Mouse (Mus musculus): ENCODE measurements around the gene Haus8. TPM values are rescaled to one million over a fixed set of nuclear protein-coding genes. Genes with fewer than 3 reads are reported as not detected.
"Not testable (repeated sequence)": the region's sequence is repeated elsewhere in the genome, so short reads cannot be mapped to it uniquely, and the experiment has no call there.

Haus8 gene
- polyA plus RNA-seq, 1 experiment from 2014 or later: 52.0 TPM

DNA sequence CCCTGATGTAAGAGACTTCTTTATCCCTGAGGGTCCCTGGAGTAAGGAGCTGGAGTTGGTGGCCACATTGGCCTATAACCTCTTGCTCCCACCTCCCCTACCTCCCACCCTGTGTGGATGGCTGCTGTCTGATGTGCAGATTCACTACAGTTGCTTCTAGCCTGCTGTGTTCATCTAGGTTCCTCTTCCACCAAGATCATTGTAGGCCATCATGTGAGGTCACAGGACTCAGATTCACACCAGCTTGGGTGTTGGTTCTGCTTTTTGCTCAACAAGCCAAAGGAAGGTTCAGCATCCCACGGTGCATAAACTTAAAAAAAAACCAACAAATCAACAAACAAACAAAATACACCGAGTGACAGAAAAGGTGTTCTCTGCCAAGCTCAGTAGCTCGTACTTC lies 21.2 kb upstream of the Haus8 start:
- not testable (repeated sequence) for H3K4me1 ChIP-seq (ENCODE audit: control insufficient read depth, insufficient read depth, low read length); ATAC-seq (ENCODE audit: low FRiP score, low TSS enrichment); H3K27me3 ChIP-seq (ENCODE audit: control insufficient read depth, insufficient read depth, low read length); H3K27ac ChIP-seq (replicated peaks; ENCODE audit: low read depth, low read length); H3K9ac ChIP-seq (replicated peaks; ENCODE audit: low read length); DNase-seq; H3K4me3 ChIP-seq (replicated peaks; ENCODE audit: low read depth, low read length); H3K4me2 ChIP-seq (ENCODE audit: low read length); H3K9me3 ChIP-seq (ENCODE audit: control insufficient read depth, low read length)
- 98% methylated on average over 3 of the region's 3 CpGs for WGBS
- H3K36me3 ChIP-seq (ENCODE audit: control insufficient read depth, insufficient read depth, low read length): peaks cover 46% of the 10 kb centered on the region

DNA sequence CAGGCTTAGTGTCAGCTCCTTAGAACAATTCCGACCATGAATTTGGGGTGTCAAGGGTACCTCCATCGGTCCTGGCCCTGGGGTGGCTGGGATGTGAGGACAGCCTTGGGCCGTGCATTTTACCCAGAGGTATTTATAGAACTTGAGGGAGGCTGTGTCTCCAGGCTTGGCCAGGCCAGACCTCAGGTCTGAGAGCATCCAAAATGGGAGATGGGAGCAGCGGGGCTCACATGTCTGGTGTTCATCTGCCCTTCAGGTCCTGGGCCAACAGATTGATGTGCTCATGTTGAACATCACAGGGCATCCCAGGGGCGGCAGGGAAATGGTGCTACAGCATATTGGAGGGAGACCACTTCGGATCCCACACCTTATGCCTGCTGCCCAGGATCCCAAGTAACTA lies 18.6 kb upstream of the Haus8 start:
- Histone ChIP-seq H3K36me3 (ENCODE audit: control insufficient read depth, insufficient read depth, low read length) (peaks cover 36% of the 10 kb centered on the region), H3K27me3 (ENCODE audit: control insufficient read depth, insufficient read depth, low read length) (no peaks in the 10 kb centered on the region), H3K9me3 (ENCODE audit: control insufficient read depth, low read length) (no peaks in the 10 kb centered on the region), H3K4me2 (ENCODE audit: low read length) (no peak overlapping the region), H3K9ac (replicated peaks; ENCODE audit: low read length) (no peak overlapping the region), H3K27ac (replicated peaks; ENCODE audit: low read depth, low read length) (no peak overlapping the region), H3K4me1 (ENCODE audit: control insufficient read depth, insufficient read depth, low read length) (no peaks in the 10 kb centered on the region), H3K4me3 (replicated peaks; ENCODE audit: low read depth, low read length) (no peak overlapping the region)
- ATAC-seq (ENCODE audit: low FRiP score, low TSS enrichment) (no peak), DNase-seq (no peak)
- 95% methylated on average over 6 of the region's 6 CpGs for WGBS

DNA sequence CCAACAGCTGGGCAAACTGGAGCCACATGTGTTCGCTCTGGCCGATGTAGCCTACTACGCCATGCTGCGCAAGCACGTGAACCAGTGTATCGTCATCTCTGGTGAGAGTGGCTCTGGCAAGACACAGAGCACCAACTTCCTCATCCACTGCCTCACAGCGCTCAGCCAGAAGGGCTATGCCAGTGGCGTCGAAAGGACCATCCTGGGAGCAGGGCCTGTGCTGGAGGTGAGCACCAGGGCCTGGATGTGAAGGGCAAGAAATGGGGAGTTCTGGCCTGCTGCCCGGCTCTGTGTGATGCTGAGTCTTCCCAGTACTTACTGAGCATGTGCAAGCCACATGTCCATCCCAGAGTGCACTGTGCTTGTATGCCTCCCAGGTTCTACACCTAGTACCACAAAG lies 18.2 kb upstream of the Haus8 start:
- Histone ChIP-seq H3K4me3 (replicated peaks; ENCODE audit: low read depth, low read length) (no peak overlapping the region), H3K9ac (replicated peaks; ENCODE audit: low read length) (no peak overlapping the region), H3K36me3 (ENCODE audit: control insufficient read depth, insufficient read depth, low read length) (peaks cover 36% of the 10 kb centered on the region), H3K4me2 (ENCODE audit: low read length) (no peak overlapping the region), H3K4me1 (ENCODE audit: control insufficient read depth, insufficient read depth, low read length) (no peaks in the 10 kb centered on the region), H3K27me3 (ENCODE audit: control insufficient read depth, insufficient read depth, low read length) (no peaks in the 10 kb centered on the region), H3K27ac (replicated peaks; ENCODE audit: low read depth, low read length) (no peak overlapping the region), H3K9me3 (ENCODE audit: control insufficient read depth, low read length) (no peaks in the 10 kb centered on the region)
- ATAC-seq (ENCODE audit: low FRiP score, low TSS enrichment) (no peak), DNase-seq (no peak)
- 98% methylated on average over 10 of the region's 10 CpGs for WGBS

DNA sequence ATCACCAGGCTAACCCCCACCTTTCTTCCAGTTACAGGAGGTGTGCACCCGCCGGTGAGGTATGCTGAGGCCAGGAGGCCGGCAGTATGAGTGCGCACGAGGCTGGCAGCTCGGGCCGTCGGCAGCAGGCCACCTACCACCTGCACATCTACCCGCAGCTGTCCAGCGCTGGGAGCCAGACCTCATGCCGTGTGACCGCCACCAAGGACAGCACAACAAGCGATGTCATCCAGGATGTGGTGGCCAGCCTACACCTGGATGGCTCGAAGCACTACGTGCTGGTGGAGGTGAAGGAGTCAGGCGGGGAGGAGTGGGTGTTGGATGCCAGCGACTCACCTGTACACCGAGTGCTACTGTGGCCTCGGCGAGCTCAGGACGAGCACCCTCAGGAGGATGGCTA lies 17.5 kb upstream of the Haus8 start:
- no peak for DNase-seq
- H3K4me3 ChIP-seq (replicated peaks; ENCODE audit: low read depth, low read length): no peak overlapping the region
- no peak for ATAC-seq (ENCODE audit: low FRiP score, low TSS enrichment)
- WGBS: 95% methylated on average over 21 of the region's 21 CpGs
- H3K4me1 ChIP-seq (ENCODE audit: control insufficient read depth, insufficient read depth, low read length): no peaks in the 10 kb centered on the region
- H3K36me3 ChIP-seq (ENCODE audit: control insufficient read depth, insufficient read depth, low read length): peaks cover 35% of the 10 kb centered on the region
- H3K9me3 ChIP-seq (ENCODE audit: control insufficient read depth, low read length): no peaks in the 10 kb centered on the region
- H3K4me2 ChIP-seq (ENCODE audit: low read length): no peak overlapping the region
- H3K27ac ChIP-seq (replicated peaks; ENCODE audit: low read depth, low read length): no peak overlapping the region
- H3K9ac ChIP-seq (replicated peaks; ENCODE audit: low read length): no peak overlapping the region
- no peaks in the 10 kb centered on the region for H3K27me3 ChIP-seq (ENCODE audit: control insufficient read depth, insufficient read depth, low read length)

DNA sequence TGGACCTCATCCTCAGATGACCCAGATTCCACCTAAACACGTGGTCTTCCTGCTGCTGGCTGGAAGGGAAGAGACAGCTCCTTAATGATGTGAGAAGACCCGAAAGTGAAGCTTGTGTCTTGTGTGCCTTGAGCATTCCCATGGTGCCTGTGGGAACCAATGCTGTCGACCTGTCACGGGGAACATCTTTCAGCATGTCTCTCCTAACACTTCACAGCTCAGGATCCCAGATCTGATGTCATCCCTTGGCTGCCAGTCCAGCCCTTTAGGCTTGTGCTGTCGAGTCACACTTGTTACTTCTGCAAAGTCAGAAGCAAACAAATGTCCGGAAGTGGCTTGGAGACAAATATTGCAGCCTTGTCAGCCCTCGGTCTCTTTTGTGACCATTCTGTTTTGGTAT lies 16.4 kb upstream of the Haus8 start:
- no peaks in the 10 kb centered on the region for H3K9me3 ChIP-seq (ENCODE audit: control insufficient read depth, low read length)
- H3K4me2 ChIP-seq (ENCODE audit: low read length): no peak overlapping the region
- ATAC-seq (ENCODE audit: low FRiP score, low TSS enrichment) (no peak), DNase-seq (no peak)
- H3K4me3 ChIP-seq (replicated peaks; ENCODE audit: low read depth, low read length): no peak overlapping the region
- H3K27ac ChIP-seq (replicated peaks; ENCODE audit: low read depth, low read length): no peak overlapping the region
- H3K9ac ChIP-seq (replicated peaks; ENCODE audit: low read length): no peak overlapping the region
- peaks cover 26% of the 10 kb centered on the region for H3K36me3 ChIP-seq (ENCODE audit: control insufficient read depth, insufficient read depth, low read length)
- 92% methylated on average over 7 of the region's 7 CpGs for WGBS
- H3K4me1 ChIP-seq (ENCODE audit: control insufficient read depth, insufficient read depth, low read length): no peaks in the 10 kb centered on the region
- H3K27me3 ChIP-seq (ENCODE audit: control insufficient read depth, insufficient read depth, low read length): no peaks in the 10 kb centered on the region

DNA sequence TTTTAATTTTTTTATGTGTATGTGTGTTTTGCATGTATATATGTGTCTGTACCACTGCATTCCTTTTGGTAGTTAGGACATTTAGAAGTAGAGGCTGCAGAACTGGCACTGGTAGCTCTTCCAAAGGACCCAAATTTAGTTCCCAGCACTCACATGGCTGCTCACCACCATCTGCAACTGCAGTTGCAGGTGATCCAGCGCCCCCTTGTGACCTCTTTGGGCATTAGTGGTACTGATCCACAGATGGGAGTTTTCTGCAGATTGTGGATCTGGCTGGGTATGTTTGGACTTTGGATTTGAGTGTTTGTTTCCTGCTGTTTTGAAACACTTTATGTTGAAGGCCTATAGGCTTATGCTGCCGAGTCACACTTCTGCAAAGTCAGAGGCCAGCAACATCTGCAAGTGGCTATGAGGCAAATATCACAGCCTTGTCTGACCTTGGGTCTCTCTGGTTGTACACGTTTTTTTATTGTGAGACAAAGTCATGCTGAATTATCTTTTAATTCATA lies 15.8 kb upstream of the Haus8 start:
- no peaks in the 10 kb centered on the region for H3K4me1 ChIP-seq (ENCODE audit: control insufficient read depth, insufficient read depth, low read length)
- H3K4me3 ChIP-seq (replicated peaks; ENCODE audit: low read depth, low read length): no peak overlapping the region
- 55% methylated on average over 3 of the region's 3 CpGs for WGBS
- H3K4me2 ChIP-seq (ENCODE audit: low read length): no peak overlapping the region
- no peak overlapping the region for H3K27ac ChIP-seq (replicated peaks; ENCODE audit: low read depth, low read length)
- no peaks in the 10 kb centered on the region for H3K9me3 ChIP-seq (ENCODE audit: control insufficient read depth, low read length)
- no peak for DNase-seq
- peaks cover 26% of the 10 kb centered on the region for H3K36me3 ChIP-seq (ENCODE audit: control insufficient read depth, insufficient read depth, low read length)
- ATAC-seq (ENCODE audit: low FRiP score, low TSS enrichment): no peak
- H3K27me3 ChIP-seq (ENCODE audit: control insufficient read depth, insufficient read depth, low read length): no peaks in the 10 kb centered on the region
- H3K9ac ChIP-seq (replicated peaks; ENCODE audit: low read length): no peak overlapping the region

DNA sequence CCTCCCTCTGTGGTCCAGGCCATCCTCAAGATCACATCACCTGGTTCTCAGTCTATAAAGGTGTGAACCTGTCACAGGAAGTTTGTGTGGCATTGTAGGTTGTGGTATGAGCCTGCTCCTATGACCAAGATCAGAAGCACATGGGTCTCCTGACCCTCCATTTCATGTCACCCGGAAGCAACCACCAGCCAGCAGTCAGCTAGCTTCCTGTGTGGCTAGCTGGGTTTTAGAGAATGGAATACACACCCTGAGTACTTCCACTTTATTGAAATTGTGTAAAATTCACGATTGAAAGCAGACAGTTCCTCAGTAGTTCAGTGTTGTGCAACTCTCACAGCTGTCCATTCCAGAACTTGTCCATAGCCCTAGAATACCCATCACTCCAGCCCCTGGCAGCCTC lies 13.5 kb upstream of the Haus8 start:
- ATAC-seq (ENCODE audit: low FRiP score, low TSS enrichment); H3K4me2 ChIP-seq (ENCODE audit: low read length); DNase-seq; H3K4me1 ChIP-seq (ENCODE audit: control insufficient read depth, insufficient read depth, low read length); H3K27me3 ChIP-seq (ENCODE audit: control insufficient read depth, insufficient read depth, low read length); H3K27ac ChIP-seq (replicated peaks; ENCODE audit: low read depth, low read length); H3K4me3 ChIP-seq (replicated peaks; ENCODE audit: low read depth, low read length); H3K9me3 ChIP-seq (ENCODE audit: control insufficient read depth, low read length); H3K9ac ChIP-seq (replicated peaks; ENCODE audit: low read length): not testable (repeated sequence)
- peaks cover 20% of the 10 kb centered on the region for H3K36me3 ChIP-seq (ENCODE audit: control insufficient read depth, insufficient read depth, low read length)
- WGBS: 94% methylated on average over 2 of the region's 2 CpGs

DNA sequence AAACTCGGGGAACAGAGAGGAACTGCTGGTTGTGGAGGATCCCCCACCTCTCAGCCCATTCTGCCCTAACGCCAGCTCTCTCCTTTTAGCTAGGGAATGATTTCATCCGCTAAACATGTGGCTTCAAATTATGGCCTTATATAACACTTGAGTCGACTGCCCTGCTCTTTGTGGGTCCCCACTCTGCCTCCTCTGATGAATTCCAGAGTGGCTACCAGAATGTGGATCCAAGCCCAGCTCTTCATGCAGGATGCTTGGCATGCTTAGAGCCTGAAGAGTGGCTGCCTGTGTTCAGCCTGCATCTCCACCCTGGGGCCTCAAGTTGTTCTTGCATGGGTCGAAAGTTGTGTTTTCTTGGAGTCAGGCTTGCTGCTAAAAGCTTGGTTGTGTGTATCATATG lies 9.9 kb upstream of the Haus8 start:
- Histone ChIP-seq H3K4me1 (ENCODE audit: control insufficient read depth, insufficient read depth, low read length) (no peaks in the 10 kb centered on the region), H3K27ac (replicated peaks; ENCODE audit: low read depth, low read length) (no peak overlapping the region), H3K9ac (replicated peaks; ENCODE audit: low read length) (no peak overlapping the region), H3K4me3 (replicated peaks; ENCODE audit: low read depth, low read length) (no peak overlapping the region), H3K4me2 (ENCODE audit: low read length) (no peak overlapping the region), H3K36me3 (ENCODE audit: control insufficient read depth, insufficient read depth, low read length) (no peaks in the 10 kb centered on the region), H3K27me3 (ENCODE audit: control insufficient read depth, insufficient read depth, low read length) (no peaks in the 10 kb centered on the region), H3K9me3 (ENCODE audit: control insufficient read depth, low read length) (no peaks in the 10 kb centered on the region)
- no peak for DNase-seq
- no peak for ATAC-seq (ENCODE audit: low FRiP score, low TSS enrichment)
- WGBS: 88% methylated on average over 5 of the region's 5 CpGs

DNA sequence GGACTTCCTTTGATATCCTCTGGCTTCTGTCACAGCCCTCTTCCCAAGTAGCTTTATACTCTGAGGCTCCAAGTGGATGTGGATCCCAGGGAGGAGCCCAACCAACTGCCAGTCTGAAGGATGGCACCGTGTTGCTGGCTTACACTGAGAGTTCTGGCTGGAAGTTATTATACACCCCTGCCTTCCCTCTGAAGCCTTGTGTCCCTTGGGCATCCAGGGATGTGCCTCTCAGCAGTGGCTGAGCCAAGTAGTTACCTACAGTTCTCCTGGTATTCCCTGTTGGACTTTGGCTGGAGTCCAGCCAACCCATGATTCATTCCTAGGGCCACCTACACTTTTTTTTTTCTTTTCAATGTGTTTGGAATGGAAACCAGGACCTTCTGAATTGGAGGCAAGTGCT lies 9.0 kb upstream of the Haus8 start:
- H3K27ac ChIP-seq (replicated peaks; ENCODE audit: low read depth, low read length); H3K9ac ChIP-seq (replicated peaks; ENCODE audit: low read length); H3K4me3 ChIP-seq (replicated peaks; ENCODE audit: low read depth, low read length); DNase-seq; H3K27me3 ChIP-seq (ENCODE audit: control insufficient read depth, insufficient read depth, low read length); H3K36me3 ChIP-seq (ENCODE audit: control insufficient read depth, insufficient read depth, low read length); H3K4me2 ChIP-seq (ENCODE audit: low read length); H3K9me3 ChIP-seq (ENCODE audit: control insufficient read depth, low read length); ATAC-seq (ENCODE audit: low FRiP score, low TSS enrichment); H3K4me1 ChIP-seq (ENCODE audit: control insufficient read depth, insufficient read depth, low read length): not testable (repeated sequence)
- 96% methylated on average over 1 of the region's 1 CpGs for WGBS

Measured in midbrain, embryonic 14.5 days (tissue).